Mouse (Mus musculus) bone marrow macrophage, adult 2 months (primary cell): ENCODE measurements around the gene Snx18.

Experiments used
- CTCF ChIP-seq: IDR thresholded peaks from 2 replicates; pipeline ENCODE4 v1.5.1; 2012; ENCODE audit warnings: low read depth, mild to moderate bottlenecking, low read length, moderate library complexity
- POLR2A ChIP-seq: IDR thresholded peaks from 2 replicates; pipeline ENCODE4 v1.6.1; 2012; ENCODE audit warnings: mild to moderate bottlenecking, low read depth, low read length, borderline replicate concordance

GRCm38 (mm10) chr13:113663883-113664282, 45.5 kb upstream of the Snx18 start:
- TF ChIP-seq CTCF (no peak), POLR2A (no peak)
